Mouse (Mus musculus) adipocyte (in vitro differentiated cells): ENCODE measurements at regions not wholly inside any gene's neighbourhood (a gene's known extent, or its start where the extent isn't known, plus 50 kb on each side); places are given as distances from the start of the nearest gene placed in this dataset.
A peak's percentile ranks its signal among the peaks of the same experiment; 100 is the strongest.

Experiments used
- DNase-seq: peaks from one replicate; pipeline ENCODE4 v3.0.0-alpha.2; 2016; ENCODE audit warnings: low spot score

DNA sequence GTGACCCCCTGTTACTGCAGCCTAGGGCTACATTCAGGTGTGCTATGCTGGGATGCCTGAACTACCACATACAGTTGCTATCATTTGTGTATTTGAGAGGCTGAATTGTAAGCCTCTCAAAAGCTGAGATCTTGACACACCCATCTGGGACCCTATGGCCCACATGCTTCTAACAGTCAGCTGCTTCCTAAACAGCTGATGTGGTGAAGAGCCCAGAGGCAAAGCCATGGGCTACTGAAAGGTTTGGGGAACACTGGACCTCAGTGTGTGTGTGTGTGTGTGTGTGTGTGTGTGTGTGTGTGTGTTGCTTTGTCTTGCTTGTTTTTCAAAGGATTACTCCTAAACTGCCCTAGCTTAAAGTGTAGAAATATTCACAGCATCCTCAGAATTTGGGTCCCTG, 75.0 kb downstream of the Lbh start:
- no peak for DNase-seq

DNA sequence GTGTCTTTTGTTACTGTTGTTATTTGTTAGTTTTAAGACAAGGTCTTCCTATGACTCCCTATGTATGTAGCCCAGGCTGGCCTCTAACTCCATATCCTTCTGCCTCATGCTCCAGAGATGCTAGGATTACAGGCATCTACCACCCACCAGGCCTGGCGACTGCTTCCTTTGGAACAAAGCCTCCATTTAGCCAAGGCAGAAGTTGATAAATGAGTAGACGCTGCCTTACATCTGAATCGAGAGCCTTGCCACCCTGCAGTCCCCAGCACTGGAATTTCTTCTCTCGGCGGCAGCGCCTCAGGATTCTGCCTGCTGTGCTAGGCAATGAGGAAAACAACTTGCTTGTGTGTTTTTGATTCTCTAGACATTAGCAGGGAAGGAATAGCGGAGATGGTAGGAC, 75.5 kb downstream of the Lbh start:
- DNase-seq: no peak

DNA sequence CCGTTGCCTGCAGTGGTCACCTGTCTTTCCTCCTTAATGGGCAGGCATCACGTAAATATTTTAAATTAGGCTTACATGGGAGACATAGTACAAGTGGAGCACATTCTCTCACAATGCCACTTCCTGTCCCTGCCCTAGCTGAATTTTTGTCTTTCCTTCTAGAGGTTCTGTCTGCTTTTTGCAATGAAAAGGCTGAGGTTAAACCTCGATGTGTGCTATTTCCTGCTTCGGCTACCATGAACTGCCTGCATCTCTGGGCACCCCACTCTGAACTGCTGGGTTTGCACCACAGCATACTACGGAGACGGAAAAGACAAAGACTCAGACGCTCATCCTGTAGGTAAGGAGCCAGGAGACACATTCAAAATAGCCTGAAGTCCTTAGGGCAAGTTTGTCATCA, 78.4 kb downstream of the Lbh start:
- no peak for DNase-seq

DNA sequence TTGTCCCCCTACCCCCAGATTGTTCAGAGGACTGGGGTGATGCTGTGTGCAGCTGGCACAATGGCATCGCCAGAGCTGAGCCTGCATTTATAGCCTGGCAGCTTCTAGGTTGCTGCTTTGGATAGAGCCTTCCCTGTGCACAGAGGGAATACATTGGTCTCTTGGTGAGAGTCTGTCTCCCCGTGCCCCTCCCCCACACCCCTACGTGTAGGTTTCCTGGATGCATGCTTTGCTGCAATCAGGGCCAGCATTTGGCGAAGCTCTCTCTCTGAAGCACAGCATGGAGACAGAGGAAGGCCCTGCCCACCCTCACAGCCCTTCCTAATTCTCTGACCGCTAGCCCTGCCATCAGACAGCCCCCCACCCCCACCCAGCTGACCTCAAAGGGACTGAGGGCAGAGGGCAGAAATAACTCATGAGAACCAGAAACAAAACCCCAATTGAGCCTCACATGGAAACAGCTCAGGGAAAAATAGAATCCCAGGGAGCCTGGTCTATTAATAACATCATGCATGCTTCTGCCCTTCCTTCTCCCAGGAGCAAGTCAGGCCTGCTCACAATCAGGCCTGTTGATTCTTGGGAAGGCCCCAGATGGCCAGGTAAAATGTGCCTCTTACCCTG, 79.3 kb downstream of the Lbh start:
- DNase-seq: no peak

DNA sequence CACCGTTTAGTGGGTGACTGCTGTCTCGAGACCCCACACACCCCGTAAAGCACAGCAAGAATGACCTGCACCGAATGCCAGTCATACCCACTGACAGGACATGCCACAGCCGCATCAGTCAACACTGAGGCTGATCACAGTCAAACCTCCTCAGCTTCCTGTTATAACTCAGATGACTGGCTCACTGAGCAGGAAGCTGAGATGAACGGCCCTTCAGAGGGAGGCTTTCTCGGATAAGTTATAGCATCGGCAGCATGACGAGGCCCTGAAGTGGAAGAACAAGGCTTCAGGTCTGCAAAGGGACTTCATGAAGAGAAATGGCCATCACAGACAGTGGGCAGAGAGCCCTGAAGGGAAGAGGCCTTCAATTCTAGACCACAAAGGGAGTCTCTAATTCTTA, 87.0 kb downstream of the Lbh start:
- DNase-seq: no peak

DNA sequence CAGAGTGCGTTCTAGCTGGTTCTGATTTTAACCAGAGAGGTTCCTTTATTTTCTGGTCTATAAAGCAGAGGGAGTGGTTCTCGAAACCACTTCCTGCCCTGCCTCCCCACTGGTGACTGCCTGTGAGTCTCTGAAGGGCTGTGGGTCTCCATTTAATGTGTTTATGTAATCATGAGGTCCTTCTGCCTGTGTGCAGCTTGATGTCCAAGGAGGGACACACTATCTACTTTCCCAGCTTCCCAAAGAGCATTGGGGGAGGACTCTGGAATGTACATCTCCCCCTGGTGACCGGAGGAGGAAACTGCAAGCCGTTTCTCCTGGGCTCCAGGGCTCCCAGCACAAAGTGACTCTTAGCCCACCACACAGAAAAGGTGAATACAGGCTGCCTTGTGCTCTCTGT, 90.8 kb downstream of the Lbh start:
- peak; percentile 82 for DNase-seq

DNA sequence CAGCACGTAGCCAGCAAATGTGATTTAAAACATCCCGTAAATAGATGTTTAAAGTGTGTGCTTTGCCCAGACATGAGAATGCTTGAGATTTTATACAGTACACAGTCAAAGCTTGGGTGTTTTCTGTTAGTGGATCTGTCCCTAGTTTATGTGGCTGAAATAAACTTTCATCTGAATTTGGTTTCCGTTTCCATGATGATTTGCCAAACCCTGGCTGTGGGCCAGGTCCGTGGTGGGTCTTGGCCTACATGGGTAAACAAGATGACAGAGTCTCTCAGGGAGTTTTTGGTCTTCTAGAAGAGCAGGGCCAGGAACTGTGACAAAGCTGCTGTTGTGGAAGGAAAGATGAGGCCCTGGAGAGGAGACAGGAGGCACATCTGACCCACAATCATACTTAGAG, 91.9 kb downstream of the Lbh start:
- peak; percentile 87 for DNase-seq

DNA sequence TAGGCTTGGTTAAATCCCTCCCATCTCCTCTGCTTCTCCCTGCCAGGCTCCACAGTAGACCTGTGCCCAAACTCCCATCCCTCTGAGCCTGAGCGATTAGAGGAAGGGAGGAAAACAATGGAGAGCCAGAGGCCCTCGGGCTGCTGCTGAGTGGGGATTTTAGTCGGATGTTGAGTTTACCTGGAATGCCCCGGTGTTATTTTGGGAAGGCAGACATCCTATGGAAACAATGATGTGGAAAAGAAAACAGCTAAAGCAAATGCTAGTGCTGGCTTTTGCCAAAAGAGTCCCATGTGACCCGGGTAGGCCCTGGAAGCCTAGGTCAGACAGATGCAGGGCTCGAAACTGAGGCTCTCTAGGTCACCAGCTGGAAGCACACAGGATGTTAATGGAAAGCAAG, 94.3 kb downstream of the Lbh start:
- DNase-seq: no peak

DNA sequence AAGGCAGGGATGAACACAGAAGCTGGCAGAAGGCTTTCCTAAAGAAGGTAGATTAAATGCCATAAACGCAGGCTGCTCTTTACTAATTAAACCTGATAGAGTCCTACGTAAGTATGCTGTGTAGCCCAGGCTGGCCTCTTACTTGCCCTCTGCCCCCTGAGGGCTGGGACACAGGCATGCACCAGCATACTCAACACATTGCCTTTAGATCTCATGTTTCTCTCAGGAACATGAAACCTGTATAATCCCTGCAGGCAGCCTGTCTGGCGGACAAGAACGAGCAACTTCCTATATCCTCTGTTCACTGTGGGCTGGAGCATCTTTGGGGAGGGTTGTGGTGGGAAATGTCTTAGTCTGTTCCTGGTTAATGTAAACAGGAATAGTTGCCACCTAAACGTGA, 94.8 kb upstream of the Lclat1 start:
- no peak for DNase-seq

DNA sequence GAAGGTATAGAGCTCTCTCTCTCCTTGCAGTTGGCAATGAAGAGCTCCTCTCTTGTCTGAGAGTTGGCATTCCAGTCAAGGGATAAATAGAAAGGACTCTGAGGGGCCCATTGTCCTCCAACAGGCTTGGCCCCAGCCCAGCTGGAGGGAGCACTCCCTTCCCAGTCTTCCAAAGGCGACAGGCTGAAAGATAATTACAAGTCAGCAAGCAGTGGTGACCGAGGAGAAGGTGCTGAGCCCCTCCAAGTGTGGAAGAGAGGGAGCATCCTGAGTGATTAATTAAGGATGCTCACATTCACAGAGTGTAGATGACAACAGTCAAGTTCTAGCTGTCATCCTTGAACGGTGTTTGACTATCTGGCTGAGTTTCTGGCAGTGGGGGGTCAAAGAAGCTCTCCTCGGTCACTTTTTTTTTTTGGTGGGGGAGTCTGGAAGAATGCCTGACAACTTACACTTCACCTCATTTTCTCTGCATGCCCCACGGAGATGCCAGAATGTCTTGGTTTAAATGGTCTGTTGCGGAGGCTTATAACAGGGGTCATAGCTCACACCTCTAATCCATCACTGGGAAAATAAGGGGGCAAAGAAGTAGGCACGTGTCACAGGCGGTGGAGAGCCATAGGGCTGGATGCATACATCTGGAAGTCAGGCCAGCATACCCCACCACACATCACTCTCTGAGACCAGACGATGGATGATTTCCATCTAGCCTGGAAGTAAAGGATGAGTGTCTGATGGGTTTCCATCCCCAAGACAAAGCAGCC, 93.5 kb upstream of the Lclat1 start:
- DNase-seq: no peak

DNA sequence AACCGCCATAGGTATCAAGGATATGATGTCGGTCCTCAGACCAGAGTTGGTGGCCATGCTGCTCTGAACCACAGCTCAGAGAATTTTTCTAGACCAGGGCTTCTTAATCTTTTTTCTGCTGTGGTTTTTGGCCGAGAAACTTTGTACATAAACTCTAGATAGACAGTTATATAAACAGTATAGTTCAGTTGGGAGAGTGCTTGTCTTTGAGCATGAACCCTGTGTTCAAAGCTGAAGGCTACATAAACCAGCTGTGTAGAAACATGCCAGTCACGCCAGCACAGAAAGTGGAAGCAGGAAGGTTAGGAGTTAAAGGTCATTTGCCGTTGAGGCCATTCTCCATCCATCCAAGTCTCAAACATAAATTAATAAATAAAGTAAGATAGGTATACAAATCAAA, 90.6 kb upstream of the Lclat1 start:
- no peak for DNase-seq

DNA sequence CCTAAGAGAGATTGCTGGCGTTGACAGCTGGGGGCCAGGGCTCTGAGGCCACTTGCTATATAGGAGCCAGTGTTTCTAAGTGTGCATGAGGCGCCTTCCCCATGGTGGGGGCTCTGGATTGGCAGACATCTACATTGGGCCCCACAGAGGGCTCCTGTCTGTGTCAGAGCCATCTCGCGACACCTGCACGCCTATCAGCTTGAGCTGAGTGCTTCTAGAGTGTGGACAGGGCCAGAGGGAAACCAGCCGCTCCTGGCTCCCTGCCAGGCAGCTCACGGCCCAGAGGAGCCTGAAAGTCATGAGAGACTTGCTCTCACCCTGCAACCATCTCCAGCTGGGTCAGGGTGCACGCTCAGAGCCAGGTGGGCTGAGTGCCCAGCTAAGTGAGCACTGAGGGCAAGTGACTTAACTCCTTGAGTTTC, 85.1 kb upstream of the Lclat1 start:
- peak; percentile 77 for DNase-seq

DNA sequence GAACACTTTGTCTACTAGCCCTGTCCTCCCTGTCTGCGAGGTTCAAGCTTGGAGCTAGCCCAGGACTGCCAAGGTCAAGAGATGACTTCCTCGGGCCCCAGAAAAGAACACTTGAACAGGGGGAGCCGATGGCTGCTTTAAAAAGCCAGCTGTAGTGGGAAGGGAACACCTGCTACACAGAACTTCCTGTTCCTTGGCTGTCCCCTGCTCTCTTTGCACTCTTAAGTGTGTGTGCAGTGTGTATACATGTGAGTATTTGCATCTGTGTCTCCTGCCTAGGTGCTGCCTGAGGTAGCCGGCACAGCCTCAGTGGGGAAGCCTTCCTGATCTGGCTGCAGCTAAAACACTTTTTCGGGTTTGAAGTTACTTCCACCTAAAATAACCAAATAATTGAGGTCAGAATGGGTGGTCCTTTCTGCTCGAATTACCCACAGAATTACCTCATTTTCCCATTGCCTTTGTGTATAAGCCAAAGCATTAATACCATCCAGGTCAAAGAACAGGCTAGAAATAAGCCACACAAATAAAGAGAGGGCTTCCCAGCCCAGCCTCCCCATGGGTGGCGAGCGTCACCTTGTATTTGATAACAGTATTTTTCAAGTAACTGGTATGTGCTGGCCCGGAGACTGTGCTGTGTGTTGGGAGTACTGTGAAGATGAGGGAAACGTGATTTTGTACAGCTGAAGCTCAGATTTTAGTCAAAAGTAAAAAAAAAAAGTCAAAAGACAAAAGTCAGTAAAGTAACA, 84.2 kb upstream of the Lclat1 start:
- DNase-seq: no peak

DNA sequence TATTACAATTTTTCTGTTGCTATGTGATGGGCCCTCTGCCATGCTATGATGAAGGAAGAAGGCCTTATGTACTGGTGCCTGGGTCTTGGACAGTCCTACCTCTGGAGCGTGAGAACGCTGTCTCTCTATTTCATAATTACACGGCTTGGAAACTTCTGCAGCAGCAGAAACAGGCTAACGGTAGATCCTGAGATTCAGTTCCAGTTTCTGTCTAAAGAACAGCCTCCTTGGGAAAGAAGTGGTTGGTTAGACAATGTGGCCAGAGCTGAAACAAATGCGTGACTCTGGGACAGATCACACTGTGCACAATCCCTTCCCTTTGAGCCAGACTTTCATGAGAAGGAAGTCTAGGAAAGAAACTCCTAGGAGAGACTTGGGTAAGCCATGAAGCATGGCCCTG, 80.7 kb upstream of the Lclat1 start:
- DNase-seq: no peak

DNA sequence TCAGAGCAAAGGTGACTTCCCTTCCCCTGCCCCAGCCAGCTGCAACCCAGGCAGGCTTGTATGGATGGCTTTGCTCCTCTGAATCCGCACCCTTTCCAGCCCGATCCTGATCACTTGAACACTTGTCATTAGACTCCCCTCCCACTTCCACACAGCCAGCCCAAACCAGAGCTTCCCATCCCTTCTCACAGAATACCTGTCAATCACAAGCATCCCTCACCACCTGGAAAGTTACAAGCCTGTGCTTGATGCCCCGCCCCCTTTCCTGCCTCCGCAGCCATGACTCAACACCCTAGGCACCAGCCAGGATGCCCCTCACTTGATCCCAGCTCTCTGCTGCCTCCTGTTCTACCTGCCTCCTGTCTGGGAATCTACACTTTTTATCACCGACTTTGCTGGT, 76.0 kb upstream of the Lclat1 start:
- no peak for DNase-seq

DNA sequence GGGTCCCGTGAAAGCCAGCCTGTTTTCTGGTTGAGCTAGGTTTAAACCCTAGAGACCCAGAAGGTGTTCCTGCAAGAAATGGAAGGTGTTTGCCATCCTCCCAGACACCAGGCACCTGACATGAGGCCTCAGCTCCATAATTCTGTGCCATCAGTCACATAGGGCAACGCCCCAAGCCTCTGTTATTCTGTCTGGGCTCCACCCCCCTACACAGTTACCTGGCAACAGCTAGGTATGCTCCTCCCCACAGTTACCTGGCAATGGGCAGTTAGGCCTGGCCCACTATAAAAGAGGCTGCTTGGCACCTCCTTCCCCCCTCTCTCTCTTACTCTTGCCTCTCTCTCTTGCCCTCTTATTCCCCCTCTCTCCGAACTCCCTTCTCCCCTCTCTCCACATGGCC, 75.5 kb upstream of the Lclat1 start:
- no peak for DNase-seq

DNA sequence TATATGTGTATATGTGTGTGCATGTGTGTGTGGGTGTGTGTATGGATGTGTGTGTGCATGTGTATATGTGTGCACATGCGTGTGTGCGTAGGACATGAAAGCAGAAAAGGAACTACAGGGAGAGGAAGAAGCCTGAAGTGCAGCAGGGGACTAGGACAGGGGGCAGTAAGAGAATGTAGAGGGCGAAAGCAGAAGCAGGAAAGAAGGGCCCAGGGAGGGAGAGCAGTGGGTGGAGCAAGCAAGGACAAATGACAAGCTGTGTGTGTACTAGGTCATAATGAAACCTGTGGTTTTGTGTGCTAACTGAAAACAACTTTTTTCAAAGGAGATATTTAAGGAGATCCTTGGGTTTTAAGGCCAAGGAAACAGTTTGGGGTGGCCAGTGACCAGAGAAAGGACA, 73.4 kb upstream of the Lclat1 start:
- DNase-seq: peak; percentile 29

DNA sequence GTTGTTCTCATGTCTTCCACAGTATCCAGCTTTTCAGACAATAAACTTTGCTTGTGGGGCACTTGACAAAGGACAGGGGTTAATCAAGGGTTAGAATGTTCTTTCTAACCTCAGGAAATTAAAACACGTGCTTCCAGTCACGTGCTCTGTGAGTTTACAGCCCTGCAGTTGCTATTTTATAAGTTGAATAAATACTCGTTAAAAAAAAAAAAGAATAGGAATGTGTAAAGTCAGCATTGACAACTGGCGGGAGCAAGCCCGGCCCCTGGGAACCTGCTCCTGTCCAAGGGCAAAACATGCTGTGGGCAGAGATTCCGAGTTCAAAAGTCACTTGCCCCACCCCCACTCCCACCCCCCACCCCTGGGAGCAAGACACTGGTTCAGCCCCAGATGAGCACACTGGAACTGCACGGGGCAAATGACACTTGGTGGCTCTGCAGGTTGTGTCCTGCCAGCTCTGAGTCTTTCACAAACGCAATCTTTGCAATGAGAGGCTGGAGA, 72.8 kb upstream of the Lclat1 start:
- peak; percentile 70 for DNase-seq

DNA sequence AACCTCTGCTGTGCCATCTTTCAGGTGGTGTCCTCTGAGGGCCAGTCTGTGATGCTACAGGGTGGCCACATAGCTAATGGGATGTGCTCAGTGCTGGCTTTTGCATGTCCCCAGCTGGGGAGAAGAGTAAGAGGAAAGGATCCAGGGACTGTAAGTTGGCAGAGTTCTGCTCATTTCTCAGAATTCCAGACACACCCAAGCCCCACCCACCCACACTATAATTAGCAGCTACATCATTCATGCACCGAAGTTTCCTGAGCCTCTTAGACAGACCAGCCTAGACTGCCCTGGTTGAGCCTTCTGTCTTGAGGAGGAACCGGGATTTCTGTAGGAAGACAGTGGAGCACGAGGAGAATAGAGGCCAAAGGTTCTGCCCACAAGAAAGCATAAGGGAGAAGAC, 70.9 kb upstream of the Lclat1 start:
- DNase-seq: peak; percentile 83

DNA sequence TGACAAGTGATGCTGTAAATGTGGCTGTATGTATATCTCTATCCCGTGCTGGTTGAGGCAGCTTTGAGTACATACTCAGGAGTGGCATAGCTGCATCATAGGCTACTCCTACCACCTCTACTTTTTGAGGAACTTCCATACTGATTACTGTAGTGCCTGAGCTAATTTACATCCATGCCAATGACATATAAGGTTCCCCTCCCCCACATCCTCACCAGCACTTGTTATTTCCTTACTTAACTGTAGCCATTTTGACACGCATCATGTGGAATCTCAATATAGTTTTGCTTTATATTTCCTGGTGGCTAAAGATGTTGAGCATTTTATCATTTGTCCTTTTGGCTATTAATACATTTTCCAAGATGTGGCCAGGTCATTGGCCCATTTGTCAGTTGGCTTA, 69.2 kb upstream of the Lclat1 start:
- DNase-seq: no peak

DNA sequence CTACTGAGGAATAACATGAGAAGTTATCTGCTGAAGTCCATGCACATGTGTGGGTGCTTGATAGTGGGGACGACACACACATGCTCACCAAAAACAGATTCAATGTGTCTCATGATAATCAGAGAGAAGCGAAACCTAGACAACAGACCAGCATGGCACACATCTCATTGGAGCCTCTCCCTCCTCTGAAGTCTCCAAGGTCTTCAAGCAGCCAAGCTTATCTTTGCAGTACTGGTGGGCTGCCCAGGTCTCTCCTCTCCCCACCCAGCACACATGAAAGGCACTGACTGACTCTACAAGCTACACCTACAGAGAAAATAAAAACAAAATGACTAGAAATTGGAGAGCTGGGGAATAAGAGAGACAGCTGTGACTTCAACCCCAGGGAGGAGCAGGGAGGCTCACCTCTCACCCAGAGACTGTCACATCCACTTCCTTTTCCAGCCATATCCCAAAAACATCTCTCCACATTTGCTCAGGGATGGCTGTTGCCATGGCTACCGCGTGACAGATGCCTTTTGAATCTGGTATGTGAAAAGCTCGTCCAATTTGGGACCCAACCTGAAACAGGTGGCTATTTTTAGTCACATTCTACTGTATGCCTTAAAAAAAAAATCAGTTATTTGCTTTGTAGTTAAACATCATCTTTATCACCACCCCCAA, 62.7 kb upstream of the Lclat1 start:
- DNase-seq: no peak

DNA sequence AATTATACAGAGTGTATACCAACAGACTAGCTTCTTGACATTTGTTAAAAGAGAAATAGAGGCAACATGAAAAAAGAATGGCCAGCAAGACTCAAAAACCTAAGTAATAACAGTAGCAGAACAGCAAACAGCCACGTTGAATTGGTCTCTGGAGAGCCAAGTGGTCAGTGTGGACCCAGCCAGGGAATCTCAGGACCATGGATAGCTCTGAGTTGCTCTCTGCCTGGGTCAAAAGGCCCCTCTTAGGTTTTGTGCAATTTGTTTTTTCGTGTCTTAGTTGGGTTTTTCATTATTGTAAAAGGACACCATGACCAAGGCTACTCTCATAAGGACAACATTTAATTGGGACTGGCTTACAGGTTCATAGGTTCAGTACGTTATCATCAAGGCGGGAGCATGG, 60.8 kb upstream of the Lclat1 start:
- peak; percentile 60 for DNase-seq

DNA sequence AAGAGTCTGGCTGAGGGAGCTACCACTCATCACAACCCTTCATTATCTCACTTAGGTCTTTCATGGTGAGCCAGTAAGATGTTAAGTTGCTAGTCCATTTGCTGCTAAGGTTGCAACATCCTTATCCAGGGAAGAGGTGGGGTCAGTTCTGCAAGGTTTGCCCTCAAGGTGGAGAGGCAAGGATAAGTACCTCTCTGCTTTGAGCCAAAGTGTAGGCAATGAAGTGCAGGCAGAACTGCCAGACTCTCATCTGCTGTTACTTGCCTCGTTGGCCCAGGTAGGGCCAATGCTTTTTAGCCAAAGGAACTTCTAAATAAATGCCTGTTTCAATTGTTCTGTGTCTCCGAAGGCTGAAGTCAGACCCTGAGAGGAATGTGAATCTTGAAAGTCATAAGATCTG, 59.6 kb upstream of the Lclat1 start:
- no peak for DNase-seq
